Mouse (Mus musculus): ENCODE measurements around the gene Satb2. TPM values are rescaled to one million over a fixed set of nuclear protein-coding genes. Genes with fewer than 3 reads are reported as not detected.
A peak's percentile ranks its signal among the peaks of the same experiment; 100 is the strongest.

The Satb2 gene
- total RNA-seq, 2 experiments from 2014 or later: 0.83 to 0.96 TPM

DNA sequence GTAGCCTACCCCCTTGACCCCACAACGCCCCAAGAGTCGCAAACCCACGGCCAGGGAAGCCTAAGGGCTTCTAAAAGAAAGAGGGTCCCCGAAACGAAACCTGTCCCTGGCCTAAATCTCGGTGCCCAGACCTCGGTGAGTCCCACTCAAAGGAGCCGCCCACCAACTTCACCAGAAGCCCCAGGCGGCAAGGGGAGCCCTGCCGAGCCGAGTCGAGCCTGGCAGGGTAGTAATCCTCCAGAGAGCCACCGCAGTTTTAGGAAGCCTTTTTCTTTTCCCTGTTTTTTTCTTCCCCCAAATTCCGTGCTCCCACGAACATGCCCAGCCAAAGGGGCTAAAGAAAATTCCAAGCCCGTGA, 4.9 kb downstream of the Satb2 start:
- DNase-seq (ENCODE audit: low spot score in 2 of 2): no peak

DNA sequence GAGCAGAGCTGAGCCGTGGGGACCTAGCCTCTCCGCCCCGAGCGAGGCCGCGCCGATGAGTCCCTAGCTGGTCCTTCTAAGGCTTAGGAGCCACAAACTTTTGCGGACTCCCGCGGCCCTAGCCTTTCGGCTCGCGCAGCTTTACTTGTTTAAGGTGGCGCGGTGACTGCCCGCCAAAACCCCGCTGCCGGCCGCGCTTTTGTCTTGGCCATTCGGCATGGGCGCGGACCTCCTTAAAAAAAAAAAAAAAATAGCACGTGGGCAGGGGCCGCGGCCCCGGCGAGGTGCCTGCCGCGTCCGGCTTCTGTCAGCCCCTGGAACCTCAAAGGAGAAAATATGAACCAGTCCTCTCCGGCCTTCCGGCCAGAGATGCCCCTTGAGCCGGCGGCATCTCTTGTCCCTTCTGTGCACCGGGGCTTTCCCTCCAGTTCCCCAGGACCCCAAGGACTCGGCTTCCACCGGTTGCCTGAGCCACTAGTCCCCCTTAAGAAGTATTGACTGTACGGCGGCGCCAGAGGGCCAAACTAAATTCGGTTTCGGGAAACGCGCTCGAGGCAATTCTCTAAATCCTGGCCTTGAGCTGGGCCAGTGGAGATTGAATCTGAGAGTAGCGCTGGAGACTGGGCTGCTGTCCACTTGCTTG, 5.4 kb downstream of the Satb2 start:
- DNase-seq (ENCODE audit: low spot score in 2 of 2): peak; percentile 88 to 95

DNA sequence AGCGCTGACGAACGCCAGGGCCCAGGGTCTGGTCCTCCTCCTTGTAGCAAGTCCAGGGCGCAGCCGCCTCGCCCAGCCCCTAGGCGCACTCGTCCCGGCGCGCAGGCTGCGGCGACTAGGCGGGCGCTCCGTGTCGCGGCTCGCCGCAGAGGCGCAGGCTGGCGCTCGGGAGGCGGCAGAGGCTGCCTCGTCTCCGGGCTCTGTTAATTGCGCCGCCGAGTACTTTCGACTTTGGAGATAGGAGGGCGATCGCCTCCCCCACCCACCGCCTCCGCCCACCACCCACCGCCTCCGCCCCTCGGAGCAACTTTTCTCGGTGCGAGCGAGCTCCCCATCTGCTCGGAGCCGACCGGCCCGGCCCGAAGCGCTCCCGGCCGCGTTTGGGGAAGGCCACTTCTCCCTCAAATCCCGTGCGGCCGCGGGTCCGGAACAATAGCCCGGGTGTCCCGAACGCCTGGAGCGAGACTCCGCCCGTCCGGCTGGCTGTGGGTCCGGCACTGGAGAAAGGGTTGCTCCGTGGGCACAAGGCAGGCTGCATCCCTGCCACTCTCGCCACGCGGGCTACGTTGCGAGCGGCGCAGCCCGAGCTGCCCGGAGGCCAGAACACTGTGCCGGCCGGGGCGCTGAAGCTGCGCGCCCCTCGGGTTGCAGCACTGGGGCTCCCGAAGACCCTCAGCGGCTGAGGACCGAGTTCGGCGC, 6.0 kb downstream of the Satb2 start:
- peak; percentile 43 to 57 for DNase-seq (ENCODE audit: low spot score in 2 of 2)

DNA sequence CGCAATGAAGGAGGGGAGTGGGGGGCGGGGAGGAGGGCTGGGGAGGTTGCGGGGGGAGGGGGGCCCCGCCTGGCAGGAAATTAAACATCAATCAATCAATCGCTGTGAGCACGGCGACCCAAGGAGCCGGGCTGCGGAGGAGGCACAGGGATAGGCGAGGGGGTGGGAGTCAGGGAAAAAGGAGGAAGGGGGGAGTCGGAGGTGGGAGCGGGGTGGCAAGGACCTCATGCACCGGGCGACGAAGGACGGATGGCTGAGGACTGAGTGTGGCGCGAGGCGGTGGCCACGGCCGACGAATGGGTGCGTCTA, 6.6 kb downstream of the Satb2 start:
- no peak for DNase-seq (ENCODE audit: low spot score in 2 of 2)

DNA sequence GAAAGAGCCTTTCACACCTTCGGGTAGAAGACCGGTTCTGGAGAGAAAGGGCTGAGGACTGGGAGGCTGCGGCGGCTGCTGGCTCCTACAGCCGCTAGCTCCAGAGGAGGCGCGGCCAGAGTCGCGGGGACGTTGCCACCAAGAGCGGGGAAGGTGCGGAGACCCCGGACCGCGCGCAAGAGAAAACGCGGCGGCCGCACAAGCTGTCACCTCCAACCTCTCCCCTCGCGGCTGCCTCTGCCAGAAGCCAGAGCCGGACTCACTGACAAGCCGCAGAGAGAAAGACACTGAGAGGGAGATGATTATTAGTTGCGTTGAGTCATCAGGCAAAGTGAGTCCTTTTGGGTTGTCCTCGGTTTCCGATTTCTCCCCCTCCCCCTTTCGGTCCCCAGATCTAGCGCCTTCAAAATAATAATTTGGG, 7.0 kb downstream of the Satb2 start:
- peak in 1 of 2 experiments; percentile 19 for DNase-seq (ENCODE audit: low spot score in 2 of 2)

DNA sequence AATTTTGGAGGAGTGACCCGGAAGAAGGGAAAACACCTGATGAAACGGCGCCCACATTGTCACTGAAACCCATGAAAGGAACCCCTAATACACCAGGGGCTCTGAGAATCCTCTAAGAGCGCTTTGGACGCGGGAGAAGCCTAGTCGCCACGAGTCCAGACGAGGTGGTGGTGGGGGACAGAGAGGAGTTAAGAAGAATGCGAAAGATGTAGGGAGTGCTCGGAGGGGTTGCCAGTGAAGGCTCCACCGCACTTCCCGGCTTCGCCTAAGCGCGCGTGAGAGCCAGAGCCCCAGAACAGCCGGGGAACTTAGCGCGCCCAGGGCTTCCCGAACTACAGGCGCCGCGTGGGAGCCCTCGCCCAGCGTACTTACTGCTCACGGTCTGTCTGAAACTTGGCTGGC, 7.7 kb downstream of the Satb2 start:
- DNase-seq (ENCODE audit: low spot score in 2 of 2): peak in 1 of 2 experiments; percentile 31

DNA sequence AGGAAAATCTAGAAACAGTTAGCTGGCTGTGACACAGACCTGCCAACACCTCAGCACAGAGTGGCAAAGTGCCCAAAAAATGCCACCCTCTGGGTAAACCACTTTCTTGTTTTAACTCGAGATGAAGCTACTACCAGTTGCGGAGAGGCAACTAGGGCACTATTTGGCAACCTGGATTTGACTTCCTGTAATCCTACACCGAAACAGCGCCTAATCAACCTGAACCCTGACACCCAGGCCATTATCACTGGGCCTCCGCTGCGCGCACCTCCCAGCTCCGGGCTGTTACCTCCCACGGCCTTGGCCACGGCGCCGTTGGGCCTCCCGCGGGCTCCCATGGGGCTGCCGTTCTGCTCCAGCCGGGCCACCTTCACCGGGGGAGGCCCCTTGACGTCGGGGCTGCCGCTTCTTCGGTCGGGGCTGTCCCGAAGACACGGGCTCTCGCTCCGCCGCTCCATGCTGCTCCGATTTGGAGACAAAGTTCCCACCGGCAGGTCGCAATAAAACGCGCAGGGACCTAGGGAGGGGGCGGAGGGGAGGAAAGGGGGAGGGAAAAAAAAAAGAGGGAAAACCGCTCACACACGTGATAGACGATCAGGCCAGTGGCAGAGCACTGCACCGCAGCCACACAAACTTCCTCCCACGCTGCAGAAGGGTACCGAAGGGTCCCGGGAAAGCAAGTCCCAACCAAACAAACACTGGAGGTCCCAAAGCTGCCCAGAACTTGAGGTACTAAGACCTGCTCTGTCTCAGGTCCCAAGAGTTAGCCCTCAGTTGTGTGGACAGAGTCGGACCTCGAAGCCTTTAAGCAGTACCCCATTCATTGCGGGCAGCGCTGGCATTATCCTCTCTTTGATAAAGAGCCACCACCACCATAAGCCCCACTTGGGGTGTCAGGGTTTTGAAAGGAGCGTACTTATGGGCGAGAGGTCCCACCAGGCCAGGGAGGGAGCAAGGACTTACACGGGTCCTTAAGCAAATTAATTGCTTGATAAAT, 8.8 kb downstream of the Satb2 start:
- DNase-seq (ENCODE audit: low spot score in 2 of 2): peak in 1 of 2 experiments; percentile 17

DNA sequence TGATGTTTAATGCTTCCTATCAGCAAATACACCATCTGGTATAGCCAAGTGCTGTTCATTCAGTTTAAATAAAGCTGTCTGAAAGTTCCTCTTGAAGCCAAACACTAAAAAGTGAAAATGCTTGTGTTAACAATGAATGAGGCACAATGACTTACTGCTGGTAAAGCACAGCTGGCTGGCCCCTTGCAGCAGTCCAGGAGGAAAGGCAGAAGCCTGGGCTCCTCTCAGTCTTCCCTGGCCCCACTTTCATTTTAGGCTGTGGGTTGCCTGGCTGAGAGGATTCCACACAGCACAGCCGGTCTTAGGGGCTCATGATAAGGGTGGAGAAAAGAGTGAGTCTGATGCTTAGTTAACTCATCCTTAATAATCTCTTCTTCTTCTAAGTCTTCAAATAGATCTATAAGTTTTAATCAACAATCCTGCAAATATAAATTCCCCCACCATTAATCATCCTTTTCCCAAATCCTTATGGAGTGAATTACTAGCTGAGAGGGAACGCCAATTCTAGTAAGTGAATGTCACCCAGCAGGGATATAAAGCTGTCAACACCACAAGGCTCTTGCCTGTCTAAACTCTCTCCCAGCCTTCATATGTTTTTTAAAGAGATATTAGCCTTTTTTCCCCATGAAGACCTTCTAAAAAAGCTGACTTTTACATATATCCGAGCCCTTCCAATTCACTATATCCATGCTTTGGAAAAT, 12.4 kb downstream of the Satb2 start:
- no peak for DNase-seq (ENCODE audit: low spot score in 2 of 2)

DNA sequence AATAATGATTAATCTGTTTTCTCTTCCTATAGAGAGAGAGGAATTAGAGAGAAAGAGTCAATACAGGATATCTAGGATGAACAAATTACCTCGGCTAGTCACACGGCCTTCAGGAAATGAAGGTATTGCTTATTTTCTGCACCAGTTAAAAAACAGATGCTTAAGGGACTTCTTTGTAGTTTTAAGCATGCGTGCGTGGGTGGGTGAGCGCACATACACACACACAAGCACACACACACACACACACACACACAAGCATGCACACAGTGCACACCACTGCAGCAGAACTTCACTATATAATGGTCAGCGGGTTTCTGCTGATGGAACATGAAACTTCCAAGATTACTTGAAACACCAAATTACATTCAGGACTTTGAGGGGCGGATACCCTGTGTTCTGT, 14.0 kb downstream of the Satb2 start:
- no peak for DNase-seq (ENCODE audit: low spot score in 2 of 2)

DNA sequence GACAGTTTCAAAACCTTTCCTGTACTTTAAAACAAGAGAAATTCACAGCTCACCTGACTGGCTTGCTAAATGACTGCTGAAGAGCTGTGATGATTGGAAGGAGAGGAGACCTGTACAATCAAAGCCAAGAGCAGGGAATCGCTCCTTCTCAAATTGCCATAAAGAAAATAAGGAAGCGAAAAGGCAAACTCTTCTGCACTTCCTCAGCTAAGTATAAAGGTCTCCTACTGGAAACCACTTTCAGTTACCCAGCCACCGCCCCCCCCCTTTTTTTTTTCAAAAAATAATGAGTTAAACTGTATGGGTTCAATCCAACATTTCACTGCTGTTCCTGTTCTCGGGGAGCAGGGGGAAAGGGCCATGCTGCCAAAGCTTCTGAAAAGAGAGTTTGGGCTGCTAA, 15.2 kb downstream of the Satb2 start:
- DNase-seq (ENCODE audit: low spot score in 2 of 2): no peak

DNA sequence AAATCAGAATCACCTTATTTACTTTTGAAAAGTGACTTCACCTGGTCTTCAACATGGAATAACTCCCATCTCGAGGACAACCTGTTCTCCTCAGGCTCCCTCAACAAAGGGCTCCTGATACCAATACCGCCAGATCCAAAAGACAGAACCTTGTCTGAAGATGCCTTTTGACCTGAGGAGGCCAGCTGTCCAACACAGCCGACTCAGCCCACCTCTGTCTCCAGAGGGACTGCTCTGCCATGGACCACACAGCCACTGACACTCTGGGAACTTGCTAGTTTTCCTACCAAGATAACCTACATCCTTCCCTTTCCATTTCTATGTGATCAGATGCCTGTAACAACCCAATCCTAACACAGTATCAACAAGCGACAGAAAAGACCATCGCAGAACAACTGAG, 19.5 kb downstream of the Satb2 start:
- DNase-seq (ENCODE audit: low spot score in 2 of 2): no peak

DNA sequence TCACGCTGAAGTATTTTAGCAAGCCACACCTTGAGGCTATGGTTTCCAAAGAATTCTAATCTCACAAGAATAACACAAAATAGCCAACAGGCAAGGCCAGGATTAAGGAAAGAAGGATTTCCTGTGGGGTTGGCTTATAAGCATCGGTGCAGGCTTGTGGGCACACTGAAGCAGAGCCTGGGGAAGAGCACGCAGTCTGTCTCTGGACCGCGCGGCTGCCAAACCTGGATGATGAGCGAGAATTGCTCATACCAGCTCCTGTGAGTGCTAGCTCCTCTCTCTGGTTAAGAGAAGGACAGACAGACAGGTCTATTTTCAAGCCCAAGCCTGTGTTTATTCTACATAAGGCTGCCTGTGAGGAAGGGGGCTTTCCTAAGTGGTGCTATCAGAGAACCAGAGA, 20.5 kb downstream of the Satb2 start:
- DNase-seq (ENCODE audit: low spot score in 2 of 2): no peak

DNA sequence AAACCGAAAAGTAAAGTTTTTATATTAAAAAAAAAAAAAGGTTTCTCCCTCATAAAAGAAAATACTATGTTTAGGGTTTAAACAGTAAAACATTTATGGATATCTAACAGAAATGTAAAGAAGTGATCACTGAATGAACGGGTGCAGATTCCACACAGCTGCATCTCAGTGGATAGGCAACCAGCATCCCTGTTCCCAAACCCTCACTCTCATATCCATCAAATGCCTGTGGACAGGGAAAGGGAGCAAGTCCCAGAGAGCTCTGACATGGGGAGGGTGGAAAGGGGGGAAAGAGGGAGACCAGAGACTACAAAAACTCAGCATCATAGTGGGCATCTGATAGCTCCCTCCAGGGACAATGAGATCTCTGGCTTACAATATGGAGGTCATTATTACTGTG, 21.6 kb downstream of the Satb2 start:
- DNase-seq (ENCODE audit: low spot score in 2 of 2): no peak

DNA sequence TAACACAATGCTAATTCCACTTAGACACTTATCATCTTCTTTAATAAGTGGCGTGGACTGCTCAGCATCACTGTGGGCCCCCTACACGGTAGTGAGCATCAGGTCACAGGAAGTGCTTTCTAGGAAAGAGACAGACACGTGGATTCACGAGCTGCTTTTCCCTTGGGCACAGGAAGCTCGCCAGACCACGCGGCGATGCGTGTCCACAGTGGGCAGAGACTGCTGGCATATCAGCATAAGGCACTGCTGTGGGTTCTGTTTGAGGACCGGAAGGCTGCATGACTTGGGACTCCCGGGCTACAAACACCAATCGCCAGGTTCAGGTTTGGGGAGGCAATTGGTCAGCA, 22.7 kb downstream of the Satb2 start:
- DNase-seq (ENCODE audit: low spot score in 2 of 2): no peak

DNA sequence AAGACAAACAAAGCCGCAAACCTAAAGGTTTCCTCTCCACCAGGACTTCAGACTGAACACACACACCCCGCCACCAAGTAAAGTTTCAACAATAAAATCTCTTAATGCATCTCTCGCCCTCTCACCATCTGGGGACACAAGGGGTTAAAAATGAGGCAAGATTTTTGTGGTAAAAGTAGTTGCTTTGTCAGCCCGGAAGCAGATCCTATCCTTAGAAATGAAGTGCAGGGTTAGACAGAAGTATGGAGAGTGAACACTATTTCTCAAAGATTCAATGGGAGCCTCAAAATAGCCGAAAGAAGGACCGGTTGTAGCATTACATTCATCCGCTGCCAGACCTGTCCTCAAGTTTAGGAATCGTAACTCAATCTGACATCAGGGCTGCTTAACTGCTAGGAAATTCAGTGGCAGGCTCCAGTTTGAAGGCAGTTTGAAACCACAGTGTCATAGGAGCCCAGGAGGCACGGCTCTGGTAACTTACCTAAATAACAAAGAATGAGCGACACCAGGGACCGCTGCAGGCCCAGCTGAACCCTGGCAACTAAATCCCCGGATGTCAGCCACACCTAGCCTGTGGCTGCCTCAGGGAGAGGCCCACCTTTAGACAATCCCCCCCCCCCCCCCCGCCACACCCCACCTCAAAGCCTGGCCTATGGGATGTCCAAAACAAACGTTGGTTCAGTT, 23.3 kb downstream of the Satb2 start:
- DNase-seq (ENCODE audit: low spot score in 2 of 2): no peak

DNA sequence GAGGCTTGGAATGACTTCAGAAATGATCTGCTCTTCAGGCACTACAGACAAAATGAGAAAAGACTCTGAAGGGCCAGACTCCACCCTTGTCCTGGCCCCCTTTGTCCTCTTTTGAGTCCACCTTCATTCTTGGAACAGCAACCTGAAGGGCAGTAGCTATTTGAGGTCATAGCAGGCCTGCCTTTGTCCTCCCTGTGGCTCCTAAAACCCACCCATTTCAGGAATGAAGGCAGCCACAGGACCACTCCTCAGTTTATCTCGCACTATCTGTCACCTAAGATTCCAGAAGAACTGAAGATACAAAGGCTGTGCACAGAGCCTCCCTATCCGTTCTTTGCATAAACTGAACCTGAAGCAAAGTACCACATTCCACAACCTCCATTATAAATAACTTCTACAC, 24.9 kb downstream of the Satb2 start:
- no peak for DNase-seq (ENCODE audit: low spot score in 2 of 2)

DNA sequence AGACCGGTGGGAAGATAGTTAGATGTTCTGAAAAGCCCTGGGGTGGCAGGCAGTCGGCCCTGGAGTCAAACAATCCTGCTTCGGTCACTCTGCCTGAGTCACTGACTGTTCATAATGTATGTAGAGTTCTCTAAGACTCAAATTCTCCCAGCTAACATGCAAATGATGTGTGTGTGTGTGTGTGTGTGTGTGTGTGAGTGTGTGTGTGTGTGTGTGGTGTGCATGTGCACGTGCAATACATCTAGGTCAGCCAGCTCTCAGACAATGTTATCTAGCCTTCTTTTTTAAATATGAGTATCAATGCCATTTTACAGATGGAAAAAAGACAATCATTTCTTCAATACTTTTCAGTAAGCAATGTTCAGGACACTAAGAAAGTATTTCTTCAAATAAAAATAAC, 26.5 kb downstream of the Satb2 start:
- no peak for DNase-seq (ENCODE audit: low spot score in 2 of 2)

DNA sequence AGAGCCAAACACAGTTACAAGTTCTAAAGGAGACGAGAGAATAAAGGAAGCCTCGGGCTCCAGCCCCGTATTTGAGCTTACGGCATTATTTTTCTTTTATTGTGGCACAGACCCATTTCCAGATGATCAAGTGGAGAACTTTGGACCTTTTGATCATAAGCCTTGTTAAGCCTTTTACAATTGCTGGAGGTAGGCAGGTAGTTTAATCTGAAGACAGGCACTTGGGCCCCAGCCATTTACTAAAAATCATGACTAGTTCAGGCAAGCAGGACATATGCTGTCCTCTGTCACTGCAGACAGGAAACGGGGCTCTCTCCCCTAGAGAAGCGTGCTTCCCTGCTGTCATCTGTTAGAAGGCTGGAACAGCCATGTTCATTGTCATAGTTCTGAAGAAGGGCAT, 26.9 kb downstream of the Satb2 start:
- DNase-seq (ENCODE audit: low spot score in 2 of 2): no peak

DNA sequence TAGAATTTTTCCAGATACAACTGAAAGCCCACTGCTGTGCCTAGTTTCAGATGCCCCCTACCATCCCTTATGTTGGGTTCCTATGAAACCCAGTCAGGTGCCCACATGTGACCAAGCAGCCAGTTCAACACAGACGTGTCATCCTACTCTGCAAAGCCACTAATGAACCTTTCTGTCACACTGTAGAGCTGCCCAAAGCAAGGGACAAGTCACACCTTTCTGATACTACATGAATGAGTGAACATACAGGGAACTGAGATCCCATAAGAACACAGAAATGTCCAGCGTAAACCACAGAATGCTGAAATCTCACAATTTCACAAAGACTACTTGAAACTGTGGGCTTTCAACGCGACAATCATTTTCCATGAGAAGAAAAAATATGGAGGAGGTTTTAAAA, 39.0 kb downstream of the Satb2 start:
- no peak for DNase-seq (ENCODE audit: low spot score in 2 of 2)

DNA sequence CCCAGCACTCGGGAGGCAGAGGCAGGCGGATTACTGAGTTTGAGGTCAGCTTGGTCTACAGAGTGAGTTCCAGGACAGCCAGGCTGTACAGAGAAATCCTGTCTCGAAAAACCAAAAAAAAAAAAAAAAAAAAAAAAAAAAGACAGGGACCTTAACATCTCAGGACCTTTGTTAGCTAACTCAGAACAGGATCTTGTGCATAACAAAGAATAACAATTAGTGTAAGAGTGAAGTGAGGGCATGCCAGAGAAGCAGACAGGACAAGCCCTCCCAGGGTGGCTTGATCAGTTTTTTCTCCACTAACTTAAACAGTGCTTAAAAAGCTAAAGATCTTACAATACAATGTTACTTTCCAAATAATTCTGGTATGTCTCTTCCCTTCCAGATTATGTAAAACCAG, 40.0 kb downstream of the Satb2 start:
- DNase-seq (ENCODE audit: low spot score in 2 of 2): no peak

DNA sequence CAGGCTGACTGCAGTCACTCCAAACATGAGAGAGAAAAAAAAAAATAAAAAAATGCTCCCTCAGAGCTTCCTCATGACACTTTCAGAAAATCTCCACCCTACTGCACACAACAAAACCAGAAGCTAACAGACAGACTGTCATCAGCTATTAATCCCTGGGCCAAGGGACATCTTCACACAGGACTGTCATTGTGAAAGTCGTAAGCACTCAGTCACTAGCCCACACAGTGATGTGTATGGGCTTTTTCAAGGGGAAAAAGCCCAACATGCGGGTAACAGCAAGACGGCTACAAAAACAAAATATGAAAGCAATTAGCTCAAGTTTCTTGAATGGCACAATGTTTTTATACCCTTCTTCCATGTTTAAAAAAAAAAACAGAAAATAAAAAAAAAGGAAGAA, 41.9 kb downstream of the Satb2 start:
- no peak for DNase-seq (ENCODE audit: low spot score in 2 of 2)

Measured in gastrocnemius, postnatal 4 days (tissue).